In genomic region chr17:29034264-29034663, GRCm38 (mm10) we compare ENCODE assay signal across 8 mouse cellular contexts. TPM values are rescaled to one million over a fixed set of nuclear protein-coding genes. Genes with fewer than 3 reads are reported as not detected.
DNase-seq lines count a peak whose midpoint lies in the region; ATAC-seq and TF ChIP-seq lines count a peak whose summit lies in the region.

No protein-coding gene starts in this region.

- peak; percentile 42 for DNase-seq in CD4-positive, CD25-positive, alpha-beta regulatory T cell, adult 2 months (ENCODE audit: low read depth, low spot score)
- no peak for DNase-seq in spleen, adult 2 months (ENCODE audit: low read depth in 1 of 2, low spot score in 2 of 2)
- DNase-seq in spleen, adult 18-20 months = no peak
- no peak for DNase-seq in Muller cell, postnatal 12 days (ENCODE audit: inconsistent ontology term)

- ATAC-seq in CD4-positive, CD25-positive, alpha-beta regulatory T cell, adult 4 months = no peak
- no peak for ATAC-seq in limb, embryonic 12.5 days (ENCODE audit: insufficient number of reproducible peaks, insufficient read depth, low FRiP score, low TSS enrichment, low read depth)
- no peak for ATAC-seq in stomach, embryonic 16.5 days (ENCODE audit: insufficient read depth, low FRiP score)
- no peak for ATAC-seq in megakaryocyte-erythroid progenitor cell, adult 5-6 weeks (replicated peaks; ENCODE audit: low FRiP score, low TSS enrichment, poor library complexity, severe bottlenecking)

- TF ChIP-seq POLR2A in spleen, adult 2 months (IDR thresholded peaks at IDR 0.05; ENCODE audit: low read depth, low read length) = no peak

- no peak overlapping the region for H3K27ac ChIP-seq in spleen, adult 2 months (ENCODE audit: insufficient read depth, low read length)
- H3K27ac ChIP-seq in limb, embryonic 12.5 days = no peak overlapping the region
- no peak overlapping the region for H3K27ac ChIP-seq in stomach, embryonic 16.5 days (ENCODE audit: low read length)

- H3K9me3 ChIP-seq in limb, embryonic 12.5 days = no peaks in the 10 kb centered on the region
- H3K9me3 ChIP-seq in stomach, embryonic 16.5 days (replicated peaks; ENCODE audit: control insufficient read depth, low read length) = no peaks in the 10 kb centered on the region

- peak overlapping the region; percentile 98 for H3K9ac ChIP-seq in limb, embryonic 12.5 days (replicated peaks)
- H3K9ac ChIP-seq in stomach, embryonic 16.5 days (ENCODE audit: low read length) = peak overlapping the region; percentile 97

- H3K36me3 ChIP-seq in spleen, adult 2 months (ENCODE audit: control insufficient read depth, insufficient read depth, low read length) = peaks cover 24% of the 10 kb centered on the region
- H3K36me3 ChIP-seq in limb, embryonic 12.5 days = peaks cover 43% of the 10 kb centered on the region
- H3K36me3 ChIP-seq in stomach, embryonic 16.5 days (ENCODE audit: control insufficient read depth, insufficient read depth, low read length) = peaks cover 14% of the 10 kb centered on the region

- H3K4me2 ChIP-seq in limb, embryonic 12.5 days = peak overlapping the region; percentile 92
- peak overlapping the region; percentile 83 for H3K4me2 ChIP-seq in stomach, embryonic 16.5 days (ENCODE audit: low read depth, low read length)

- peaks cover 9% of the 10 kb centered on the region; the same call in 1 of the 2 replicates for H3K4me1 ChIP-seq in spleen, adult 2 months (ENCODE audit: control insufficient read depth, insufficient read depth, insufficient read length)
- peaks cover 24% of the 10 kb centered on the region for H3K4me1 ChIP-seq in limb, embryonic 12.5 days (replicated peaks)
- H3K4me1 ChIP-seq in stomach, embryonic 16.5 days (ENCODE audit: control insufficient read depth, insufficient read depth, low read length) = peaks cover 24% of the 10 kb centered on the region

- no peaks in the 10 kb centered on the region for H3K27me3 ChIP-seq in spleen, adult 2 months (ENCODE audit: control insufficient read depth, insufficient read depth, low read length)
- no peaks in the 10 kb centered on the region for H3K27me3 ChIP-seq in limb, embryonic 12.5 days
- H3K27me3 ChIP-seq in stomach, embryonic 16.5 days (ENCODE audit: control insufficient read depth, insufficient read depth, low read length) = no peaks in the 10 kb centered on the region

- no peak for TF ChIP-seq CTCF in spleen, adult 2 months (IDR thresholded peaks at IDR 0.05; ENCODE audit: extremely low read depth, insufficient read depth, insufficient read length, insufficient replicate concordance)

- H3K4me3 ChIP-seq in spleen, adult 2 months (ENCODE audit: extremely low read depth, insufficient read depth, insufficient read length) = peak overlapping the region; percentile 61
- peak overlapping the region; percentile 76 for H3K4me3 ChIP-seq in limb, embryonic 12.5 days (replicated peaks)
- H3K4me3 ChIP-seq in stomach, embryonic 16.5 days (replicated peaks; ENCODE audit: low read length) = peak overlapping the region; percentile 72

RNA-seq across cellular contexts. Expression of gene Srsf3, which starts 1.8 kb away (rescaled TPM):
- 100 to 1,000 TPM; 232 to 397 TPM for polyA plus RNA-seq in CD4-positive, CD25-positive, alpha-beta regulatory T cell, adult 4 months (2017; shearing (Covaris generic))
- polyA plus RNA-seq in spleen, adult 2 months (2012; rRNA removed) = 189 and 210 TPM in 2 replicates
- 798 and 826 TPM in 2 replicates for polyA plus RNA-seq in limb, embryonic 12.5 days (2016; fragmentation: Nextera tagmentation; extraction: Ambion mirVana)
- 456 and 477 TPM in 2 replicates for polyA plus RNA-seq in stomach, embryonic 16.5 days (2015; fragmentation: Nextera tagmentation; extraction: Ambion mirVana)
- 501 and 513 TPM in 2 replicates for total RNA-seq in megakaryocyte-erythroid progenitor cell, adult 5-6 weeks (2014; fragmentation: Nextera tagmentation)
- 747 and 1,154 TPM in 2 replicates for total RNA-seq in megakaryocyte-erythroid progenitor cell, adult 5-6 weeks (2017)

RNA-seq across cellular contexts. Expression of gene Stk38, which starts 26.5 kb away (rescaled TPM):
- 100 to 1,000 TPM; 223 to 306 TPM for polyA plus RNA-seq in CD4-positive, CD25-positive, alpha-beta regulatory T cell, adult 4 months (2017; shearing (Covaris generic))
- polyA plus RNA-seq in spleen, adult 2 months (2012; rRNA removed) = 119 and 149 TPM in 2 replicates
- polyA plus RNA-seq in limb, embryonic 12.5 days (2016; fragmentation: Nextera tagmentation; extraction: Ambion mirVana) = 135 and 149 TPM in 2 replicates
- 118 and 120 TPM in 2 replicates for polyA plus RNA-seq in stomach, embryonic 16.5 days (2015; fragmentation: Nextera tagmentation; extraction: Ambion mirVana)
- 123 TPM in 2 replicates for total RNA-seq in megakaryocyte-erythroid progenitor cell, adult 5-6 weeks (2014; fragmentation: Nextera tagmentation)
- 79.5 and 95.0 TPM in 2 replicates for total RNA-seq in megakaryocyte-erythroid progenitor cell, adult 5-6 weeks (2017)

RNA-seq across cellular contexts. Expression of gene Cdkn1a, which starts 56.5 kb away (rescaled TPM):
- 1 to 10 TPM; 2.5 to 4.6 TPM for polyA plus RNA-seq in CD4-positive, CD25-positive, alpha-beta regulatory T cell, adult 4 months (2017; shearing (Covaris generic))
- 7.6 and 8.0 TPM in 2 replicates for polyA plus RNA-seq in spleen, adult 2 months (2012; rRNA removed)
- polyA plus RNA-seq in limb, embryonic 12.5 days (2016; fragmentation: Nextera tagmentation; extraction: Ambion mirVana) = 54.1 and 59.9 TPM in 2 replicates
- polyA plus RNA-seq in stomach, embryonic 16.5 days (2015; fragmentation: Nextera tagmentation; extraction: Ambion mirVana) = 144 and 167 TPM in 2 replicates
- 2.1 and 6.5 TPM in 2 replicates for total RNA-seq in megakaryocyte-erythroid progenitor cell, adult 5-6 weeks (2014; fragmentation: Nextera tagmentation)
- total RNA-seq in megakaryocyte-erythroid progenitor cell, adult 5-6 weeks (2017) = 0.95 and 3.5 TPM in 2 replicates
